Mouse (Mus musculus) kidney, adult 2 months (tissue): ENCODE results near the gene Ky. TPM values are rescaled to one million over a fixed set of nuclear protein-coding genes. Genes with fewer than 3 reads are reported as not detected.
A peak's percentile ranks its signal among the peaks of the same experiment; 100 is the strongest.

ENCODE experiments used
- DNase-seq: peaks from one replicate; pipeline ENCODE4 v3.0.0; 2021
- H3K27ac ChIP-seq: fragments of 200-500 bp; 2 replicates; pipeline ENCODE4 v1.5.1; 2012; ENCODE audit warnings: low read depth, low read length, control low read depth, inconsistent platforms; ENCODE audit not compliant: insufficient read depth
- H3K27me3 ChIP-seq: fragments of 200-500 bp; replicated peaks from 2 replicates; pipeline ENCODE4 v1.6.1; 2012; ENCODE audit warnings: mild to moderate bottlenecking, moderate library complexity, low read length, inconsistent platforms; ENCODE audit not compliant: control insufficient read depth, insufficient read depth
- H3K36me3 ChIP-seq: fragments of 200-500 bp; 2 replicates; pipeline ENCODE4 v1.6.1; 2012; ENCODE audit warnings: mild to moderate bottlenecking, moderate library complexity, low read length, inconsistent platforms; ENCODE audit not compliant: control insufficient read depth, insufficient read depth
- H3K4me1 ChIP-seq: fragments of 200-500 bp; 2 replicates; pipeline ENCODE4 v1.6.1; 2011; ENCODE audit warnings: low read length; ENCODE audit not compliant: control insufficient read depth, insufficient read depth
- H3K4me3 ChIP-seq: fragments of 200-500 bp; 2 replicates; pipeline ENCODE4 v1.5.1; 2011; ENCODE audit warnings: mild to moderate bottlenecking, low read depth, low read length, control low read depth; ENCODE audit not compliant: insufficient read depth
- CTCF ChIP-seq: fragments of 200-500 bp; conservative IDR thresholded peaks from 2 replicates; pipeline ENCODE4 v1.5.1; 2011; ENCODE audit warnings: low read depth, mild to moderate bottlenecking, control low read depth, low read length, moderate library complexity, mixed read lengths; ENCODE audit not compliant: insufficient read depth, insufficient read length
- POLR2A ChIP-seq: fragments of 200-500 bp; IDR thresholded peaks from one replicate; pipeline ENCODE4 v1.6.1; 2011; ENCODE audit warnings: low read depth, low read length, control low read depth
- WGBS: fragments of 180-500 bp; shearing (Covaris S2); methylation state at CpG from one replicate; pipeline ENCODE4 v1.1.7; 2018; 5-methylcytosine and 5-hydroxymethylcytosine counted together
- polyA plus RNA-seq: library from polyadenylated mRNA; depleted of rRNA; stranded (reverse); fragments of >200 nt; gene quantifications from 2 replicates; pipeline ENCODE4 v1.2.3, GENCODE M21; 2012

Gene Ky
- polyA plus RNA-seq, 1 experiment: 0.45 TPM

DNA sequence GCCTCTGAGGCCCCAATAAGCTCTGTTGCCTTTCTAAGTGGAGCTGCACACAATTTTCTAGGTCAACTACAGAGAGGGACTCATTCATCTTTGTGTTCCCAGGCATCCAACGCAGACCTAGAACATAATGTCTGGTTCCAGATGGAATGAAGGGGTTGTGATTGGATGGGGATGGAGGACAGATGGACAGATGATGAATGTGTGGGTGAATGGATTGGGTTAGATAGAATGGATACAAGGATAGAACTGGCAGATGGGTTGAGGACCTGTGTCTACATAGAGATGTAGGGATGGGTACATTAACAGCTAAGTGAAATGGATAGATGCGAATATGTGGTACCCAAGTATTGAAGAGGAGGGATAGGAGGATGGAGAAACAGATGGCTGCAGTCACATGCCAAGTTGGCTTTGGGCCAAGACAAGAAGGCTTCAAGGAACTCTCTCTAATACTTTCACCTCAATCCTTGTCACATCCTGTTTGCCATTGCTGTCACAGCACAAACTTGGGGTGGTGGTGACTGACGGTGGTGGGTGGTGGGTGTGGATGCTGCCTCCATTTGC lies 9.0 kb upstream of the Ky start:
- H3K36me3 ChIP-seq: no peaks in the 10 kb centered on the region
- TF ChIP-seq CTCF (no peak), POLR2A (no peak)
- 90% methylated on average over 3 of the region's 3 CpGs for WGBS
- H3K27me3 ChIP-seq: no peaks in the 10 kb centered on the region
- H3K27ac ChIP-seq: no peak overlapping the region
- no peak overlapping the region for H3K4me3 ChIP-seq
- DNase-seq: no peak
- no peaks in the 10 kb centered on the region for H3K4me1 ChIP-seq

DNA sequence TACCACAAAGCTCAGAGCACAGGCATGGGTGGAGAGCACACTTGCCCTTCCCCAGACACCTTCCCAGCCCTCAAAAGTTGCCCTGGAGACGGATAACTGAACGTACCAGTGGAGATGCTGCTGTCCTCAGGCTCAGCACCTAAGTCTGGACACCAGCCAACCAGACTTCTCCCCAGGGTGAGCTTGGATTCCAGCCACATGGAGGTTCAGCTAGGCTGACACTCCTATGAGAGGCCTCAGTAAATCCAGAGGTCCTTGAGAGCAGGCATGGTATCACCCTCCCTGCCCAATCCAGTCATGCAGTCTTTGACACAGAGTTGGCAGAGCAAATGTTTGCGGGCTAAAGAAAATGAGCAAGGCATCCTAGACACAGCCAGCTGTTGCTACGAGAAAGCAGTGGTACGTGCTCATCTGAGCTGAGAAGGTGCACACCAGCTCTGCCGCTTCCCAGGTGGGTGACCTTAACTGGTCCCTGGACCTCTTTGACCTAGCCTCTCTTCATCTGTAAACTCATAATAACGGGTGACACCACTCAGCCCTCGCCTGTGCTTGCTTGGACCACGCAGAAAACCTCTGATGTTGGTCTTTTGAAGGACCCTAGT lies 8.4 kb upstream of the Ky start:
- no peaks in the 10 kb centered on the region for H3K4me1 ChIP-seq
- no peak overlapping the region for H3K4me3 ChIP-seq
- no peak for TF ChIP-seq POLR2A
- TF ChIP-seq CTCF: no peak
- H3K36me3 ChIP-seq: no peaks in the 10 kb centered on the region
- DNase-seq: peak; percentile 28
- H3K27me3 ChIP-seq: no peaks in the 10 kb centered on the region
- H3K27ac ChIP-seq: no peak overlapping the region
- 78% methylated on average over 9 of the region's 9 CpGs for WGBS

DNA sequence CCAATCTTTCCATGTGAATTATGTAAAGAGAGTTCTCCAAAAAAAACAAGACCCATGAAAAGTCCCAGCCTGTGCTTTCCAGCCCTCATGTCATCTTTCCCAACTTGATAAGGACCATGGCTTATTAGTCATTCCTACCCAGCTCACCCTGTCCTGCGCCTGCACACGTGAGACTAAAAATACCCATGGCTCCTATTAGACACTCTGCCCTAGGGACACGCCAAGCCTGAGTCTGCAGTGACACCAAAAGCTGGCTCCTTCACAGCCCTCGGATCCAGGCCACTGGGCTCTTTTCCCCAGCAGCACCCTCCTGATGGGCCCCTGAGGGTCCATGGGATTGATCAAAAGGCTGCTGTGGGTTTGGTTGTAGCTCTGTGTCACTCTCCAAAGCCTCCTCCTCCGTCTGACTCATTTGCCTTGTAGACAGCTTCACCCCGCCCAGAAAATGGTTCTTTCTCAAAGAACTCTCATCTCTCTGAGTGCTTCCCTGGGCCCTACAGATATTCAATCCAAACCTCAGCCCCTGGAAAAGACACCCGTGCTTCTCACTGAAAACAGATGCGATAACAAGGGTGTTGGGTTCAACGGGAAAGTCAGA lies 7.6 kb upstream of the Ky start:
- Histone ChIP-seq H3K4me3 (no peak overlapping the region), H3K4me1 (no peaks in the 10 kb centered on the region), H3K27ac (no peak overlapping the region), H3K27me3 (no peaks in the 10 kb centered on the region), H3K36me3 (no peaks in the 10 kb centered on the region)
- WGBS: 87% methylated on average over 9 of the region's 9 CpGs
- TF ChIP-seq CTCF: no peak
- no peak for TF ChIP-seq POLR2A
- DNase-seq: no peak

- Histone ChIP-seq H3K4me1 (no peaks in the 10 kb centered on the region), H3K27ac (no peak overlapping the region), H3K36me3 (no peaks in the 10 kb centered on the region), H3K4me3 (no peak overlapping the region), H3K27me3 (no peaks in the 10 kb centered on the region)
- no peak for DNase-seq
- TF ChIP-seq POLR2A: no peak
- no peak for TF ChIP-seq CTCF
- 92% methylated on average over 6 of the region's 6 CpGs for WGBS
Measured at GRCm38 (mm10) chr9:102498701-102499100, 6.8 kb upstream of the Ky start.

DNA sequence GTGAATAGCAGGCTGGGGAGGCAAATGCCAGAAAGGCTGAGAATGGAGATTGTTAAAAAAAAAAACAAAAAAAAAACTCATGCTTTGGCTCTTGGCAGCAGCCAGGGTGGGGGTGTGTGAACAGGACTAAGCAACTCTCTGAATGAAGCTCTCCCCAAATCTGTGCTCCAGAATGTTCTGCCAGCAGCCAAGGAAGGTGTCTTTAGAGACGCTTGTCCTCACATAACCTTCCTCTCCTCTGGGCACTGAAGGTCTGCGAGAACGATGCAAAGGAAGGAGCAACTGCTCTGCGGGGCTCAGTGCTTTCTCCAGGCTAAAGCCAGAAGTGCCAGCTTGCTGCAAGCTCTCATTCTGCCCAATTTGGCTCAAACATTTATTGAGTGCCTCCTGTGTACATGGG lies 6.3 kb upstream of the Ky start:
- H3K36me3 ChIP-seq: no peaks in the 10 kb centered on the region
- H3K27ac ChIP-seq: no peak overlapping the region
- H3K27me3 ChIP-seq: no peaks in the 10 kb centered on the region
- TF ChIP-seq POLR2A: no peak
- TF ChIP-seq CTCF: no peak
- DNase-seq: no peak
- H3K4me1 ChIP-seq: no peaks in the 10 kb centered on the region
- WGBS: 77% methylated on average over 4 of the region's 4 CpGs
- H3K4me3 ChIP-seq: no peak overlapping the region

GRCm38 (mm10) chr9:102499746-102500145 lies 5.8 kb upstream of the Ky start:
- H3K4me1 ChIP-seq: no peaks in the 10 kb centered on the region
- no peak overlapping the region for H3K4me3 ChIP-seq
- no peaks in the 10 kb centered on the region for H3K36me3 ChIP-seq
- H3K27me3 ChIP-seq: no peaks in the 10 kb centered on the region
- H3K27ac ChIP-seq: no peak overlapping the region
- no peak for TF ChIP-seq CTCF
- no peak for TF ChIP-seq POLR2A
- DNase-seq: peak; percentile 19

DNA sequence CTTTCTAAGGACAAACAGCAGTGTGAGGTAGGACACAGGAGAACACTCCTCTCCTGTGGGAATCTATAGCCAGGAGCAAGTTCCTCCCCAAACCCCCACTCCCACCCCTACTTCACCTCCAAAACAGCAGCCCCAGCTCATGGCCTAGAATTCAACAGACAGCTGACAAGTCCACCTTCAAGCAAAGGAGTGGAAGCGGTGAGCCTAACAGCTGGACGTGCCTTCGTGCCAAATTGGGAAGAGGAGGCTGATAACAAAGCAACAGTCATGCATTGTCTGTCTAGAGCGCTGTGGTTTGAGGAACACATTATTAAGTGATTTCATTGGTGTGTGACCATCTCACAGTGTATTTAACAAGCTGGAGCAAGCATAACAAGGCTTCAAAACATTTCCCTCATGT lies 4.4 kb upstream of the Ky start:
- H3K27ac ChIP-seq: no peak overlapping the region
- H3K4me3 ChIP-seq: no peak overlapping the region
- no peaks in the 10 kb centered on the region for H3K4me1 ChIP-seq
- TF ChIP-seq POLR2A: no peak
- TF ChIP-seq CTCF: no peak
- no peaks in the 10 kb centered on the region for H3K36me3 ChIP-seq
- WGBS: 81% methylated on average over 4 of the region's 4 CpGs
- no peaks in the 10 kb centered on the region for H3K27me3 ChIP-seq
- DNase-seq: no peak
